Mouse (Mus musculus) c-Kit-negative CD71-positive TER-119-positive erythroid progenitor cells, embryonic 14.5 days (primary cell): ENCODE measurements around the gene Ulbp1.
A peak's percentile ranks its signal among the peaks of the same experiment; 100 is the strongest.
"Not testable (repeated sequence)": the region's sequence is repeated elsewhere in the genome, so short reads cannot be mapped to it uniquely, and the experiment has no call there.

Experiments
- DNase-seq: peaks from one replicate; pipeline ENCODE4 v3.0.0-alpha.2; 2013; ENCODE audit warnings: low read depth, low spot score

Ulbp1 gene

DNA sequence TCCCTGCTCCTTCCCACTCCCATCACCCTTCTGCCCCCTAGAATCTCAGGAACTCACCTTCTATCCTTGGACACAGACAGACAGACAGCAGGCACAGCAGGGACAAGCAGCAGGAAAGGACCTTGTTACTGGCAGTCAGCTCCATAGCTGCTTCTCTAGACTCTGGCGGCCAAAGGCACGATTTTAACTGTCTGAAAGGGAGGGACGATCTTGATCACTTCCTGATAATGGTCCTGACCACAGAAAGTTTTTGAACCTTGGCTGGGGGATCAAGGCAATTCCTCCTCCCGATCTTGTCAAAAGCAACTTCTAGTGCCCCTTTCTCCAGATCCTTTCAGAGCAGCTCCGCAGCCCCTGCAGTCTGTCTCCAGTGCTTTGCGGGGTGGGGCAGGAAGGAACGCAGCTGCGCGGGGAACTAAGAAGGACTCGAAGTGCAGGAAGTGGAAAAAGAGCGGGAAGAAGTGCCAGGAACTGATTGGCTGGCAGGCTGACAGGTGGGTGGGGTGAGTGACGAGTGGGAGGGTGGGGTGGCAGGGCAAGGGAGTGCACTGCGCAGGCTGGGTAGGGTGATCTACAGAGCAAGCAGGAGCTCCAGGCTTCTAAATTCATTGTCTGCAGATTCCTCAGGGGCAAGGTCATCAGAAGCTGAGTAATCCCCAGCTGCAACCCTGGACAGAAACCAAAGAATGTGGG lies at the start of gene Ulbp1:
TSS of gene Ulbp1 (minus strand) at position 442 of the 693 bp plus-strand sequence.
- DNase-seq: peak; percentile 24

GRCm38 (mm10) chr10:7498180-7498579 lies 24.7 kb upstream of the Ulbp1 start:
- DNase-seq: not testable (repeated sequence)

GRCm38 (mm10) chr10:7492384-7492783 lies 18.9 kb upstream of the Ulbp1 start:
- not testable (repeated sequence) for DNase-seq

GRCm38 (mm10) chr10:7483650-7484049 lies 10.2 kb upstream of the Ulbp1 start:
- no peak for DNase-seq

- DNase-seq: not testable (repeated sequence)
Measured at GRCm38 (mm10) chr10:7474225-7474624, 787 bp upstream of the Ulbp1 start.

- DNase-seq: no peak
Measured at GRCm38 (mm10) chr10:7471664-7472063, 1.8 kb downstream of the Ulbp1 start.

GRCm38 (mm10) chr10:7470457-7470856 lies 3.0 kb downstream of the Ulbp1 start:
- DNase-seq: no peak

- DNase-seq: not testable (repeated sequence)
Measured at GRCm38 (mm10) chr10:7469716-7470414, 3.6 kb downstream of the Ulbp1 start.

- DNase-seq: no peak
Measured at GRCm38 (mm10) chr10:7462006-7462405, 11.4 kb downstream of the Ulbp1 start.

DNA sequence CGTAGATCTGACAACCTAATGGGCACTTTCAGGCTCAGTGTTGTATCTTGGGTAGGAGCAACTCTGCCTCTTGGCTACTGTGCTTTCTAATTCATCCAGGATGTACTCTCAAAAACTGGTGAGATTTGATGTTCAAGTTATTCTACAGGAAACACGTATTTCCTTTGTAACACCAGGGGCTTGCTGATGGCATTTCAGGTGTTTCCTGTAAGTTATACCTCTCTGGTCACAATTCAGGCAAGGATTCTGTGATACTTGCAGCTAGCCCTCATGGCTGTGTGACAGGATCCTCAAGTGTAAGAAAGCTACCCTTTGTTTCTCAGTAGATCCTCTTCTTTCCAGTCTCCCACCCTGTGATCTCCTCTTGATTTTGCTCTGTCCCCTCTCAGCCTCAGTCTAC lies 34.5 kb downstream of the Ulbp1 start:
- no peak for DNase-seq

- DNase-seq: no peak
Measured at GRCm38 (mm10) chr10:7393143-7394035, 80.0 kb downstream of the Ulbp1 start.

GRCm38 (mm10) chr10:7391935-7392930 lies 81.2 kb downstream of the Ulbp1 start:
- no peak for DNase-seq

GRCm38 (mm10) chr10:7391561-7391934 lies 81.9 kb downstream of the Ulbp1 start:
- DNase-seq: no peak

DNA sequence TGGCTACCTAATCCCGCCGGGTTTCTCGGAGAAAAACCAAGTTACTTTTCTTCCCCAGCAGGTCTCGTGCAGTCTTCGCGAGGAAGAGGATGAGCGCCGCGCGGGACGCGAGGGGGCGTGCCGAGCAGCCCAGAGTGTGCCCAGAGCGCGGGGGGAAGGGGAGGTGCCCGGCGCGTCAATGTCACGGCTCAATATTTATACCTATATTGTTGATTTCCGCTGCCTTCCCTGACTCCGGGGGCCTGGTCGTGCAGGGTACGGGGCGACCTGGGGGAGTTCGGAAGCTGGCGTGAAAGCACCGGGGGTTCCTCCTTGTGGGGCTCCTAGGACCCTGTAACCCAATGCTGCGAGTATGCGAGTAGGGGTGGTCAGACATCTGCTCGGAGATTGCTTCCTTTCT lies 82.3 kb downstream of the Ulbp1 start:
- DNase-seq: no peak
